Mouse (Mus musculus): ENCODE results near the gene Rps12-ps3. TPM values are rescaled to one million over a fixed set of nuclear protein-coding genes. Genes with fewer than 3 reads are reported as not detected.

Gene Rps12-ps3
- 22.6 and 54.9 TPM in 2 replicates for polyA plus RNA-seq (2015; fragmentation: Nextera tagmentation; extraction: Ambion mirVana)

- Histone ChIP-seq H3K36me3 (ENCODE audit: insufficient read depth, low read length) (0 out of 2 replicates have a peak, but pooled peaks cover 3% of the 10 kb centered on the region), H3K4me2 (replicated peaks; ENCODE audit: low read depth, low read length) (no peak within 1 kb of the TSS), H3K4me1 (ENCODE audit: insufficient read depth, low read length) (no peaks in the 10 kb centered on the region), H3K4me3 (ENCODE audit: low read length) (no peak within 1 kb of the TSS), H3K9ac (replicated peaks; ENCODE audit: low read length) (no peak within 1 kb of the TSS), H3K27ac (ENCODE audit: low read length) (no peak within 1 kb of the TSS), H3K9me3 (ENCODE audit: low read length) (no peaks in the 10 kb centered on the region), H3K27me3 (ENCODE audit: insufficient read depth, low read length) (no peaks in the 10 kb centered on the region)
- no peak for ATAC-seq (ENCODE audit: low FRiP score, low TSS enrichment)
- WGBS, result 97% methylated on average over 12 of the region's 14 CpGs
Observed at GRCm38 (mm10) chr19:59321990-59322389, at the start of gene Rps12-ps3. Rps12-ps3 (plus strand) TSS chr19:59322290.

DNA sequence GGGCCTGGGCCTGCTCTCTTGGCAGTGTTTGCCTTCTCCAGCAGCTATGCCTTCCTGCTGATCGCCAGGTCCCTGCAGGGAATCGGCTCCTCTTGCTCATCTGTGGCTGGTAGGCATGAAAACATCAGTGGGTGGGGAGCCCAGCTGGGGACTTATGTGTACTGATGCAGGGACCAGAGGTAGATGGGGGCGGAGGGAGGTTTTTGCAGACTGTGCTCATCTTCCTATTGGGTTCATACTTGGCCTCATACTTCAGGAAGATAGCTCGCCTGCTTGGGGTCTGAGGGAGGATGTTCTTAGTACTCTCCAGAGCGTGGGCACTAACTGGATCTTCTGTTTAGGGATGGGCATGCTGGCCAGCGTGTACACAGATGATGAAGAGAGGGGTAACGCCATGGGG, 48.9 kb upstream of the Rps12-ps3 start:
- Histone ChIP-seq H3K4me3 (ENCODE audit: low read length) (no peak overlapping the region), H3K27ac (ENCODE audit: low read length) (no peak overlapping the region), H3K4me1 (ENCODE audit: insufficient read depth, low read length) (no peaks in the 10 kb centered on the region; the same call in 1 of the 2 replicates), H3K9ac (replicated peaks; ENCODE audit: low read length) (no peak overlapping the region), H3K4me2 (replicated peaks; ENCODE audit: low read depth, low read length) (no peak overlapping the region), H3K36me3 (ENCODE audit: insufficient read depth, low read length) (no peaks in the 10 kb centered on the region), H3K27me3 (ENCODE audit: insufficient read depth, low read length) (no peaks in the 10 kb centered on the region), H3K9me3 (ENCODE audit: low read length) (no peaks in the 10 kb centered on the region)
- ATAC-seq (ENCODE audit: low FRiP score, low TSS enrichment), result no peak
- WGBS, result 88% methylated on average over 7 of the region's 7 CpGs

DNA sequence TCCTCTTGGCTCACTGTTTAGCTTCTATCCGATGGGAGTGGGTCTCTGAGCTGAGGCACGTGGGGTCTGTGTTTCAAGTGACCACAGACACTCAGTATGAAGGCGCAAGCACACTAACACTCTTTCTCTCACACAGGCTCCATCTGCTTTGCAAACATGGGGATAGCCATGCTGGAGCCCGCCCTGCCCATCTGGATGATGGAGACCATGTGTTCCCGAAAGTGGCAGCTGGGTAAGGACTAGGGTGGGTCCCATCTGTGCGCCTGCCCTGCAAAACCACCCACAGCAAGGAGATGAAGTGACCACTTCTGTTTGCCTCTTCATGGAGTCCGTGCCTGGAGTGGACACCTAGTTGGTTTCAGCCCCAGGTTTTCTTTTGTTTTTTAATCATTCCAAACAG, 45.7 kb upstream of the Rps12-ps3 start:
- no peak overlapping the region for H3K27ac ChIP-seq (ENCODE audit: low read length)
- no peaks in the 10 kb centered on the region for H3K27me3 ChIP-seq (ENCODE audit: insufficient read depth, low read length)
- whole genome bisulfite sequencing, result 91% methylated on average over 7 of the region's 7 CpGs
- H3K9me3 ChIP-seq (ENCODE audit: low read length), result no peaks in the 10 kb centered on the region
- no peaks in the 10 kb centered on the region for H3K4me1 ChIP-seq (ENCODE audit: insufficient read depth, low read length)
- H3K9ac ChIP-seq (replicated peaks; ENCODE audit: low read length), result no peak overlapping the region
- no peak overlapping the region for H3K4me3 ChIP-seq (ENCODE audit: low read length)
- no peaks in the 10 kb centered on the region for H3K36me3 ChIP-seq (ENCODE audit: insufficient read depth, low read length)
- no peak for ATAC-seq (ENCODE audit: low FRiP score, low TSS enrichment)
- H3K4me2 ChIP-seq (replicated peaks; ENCODE audit: low read depth, low read length), result no peak overlapping the region

DNA sequence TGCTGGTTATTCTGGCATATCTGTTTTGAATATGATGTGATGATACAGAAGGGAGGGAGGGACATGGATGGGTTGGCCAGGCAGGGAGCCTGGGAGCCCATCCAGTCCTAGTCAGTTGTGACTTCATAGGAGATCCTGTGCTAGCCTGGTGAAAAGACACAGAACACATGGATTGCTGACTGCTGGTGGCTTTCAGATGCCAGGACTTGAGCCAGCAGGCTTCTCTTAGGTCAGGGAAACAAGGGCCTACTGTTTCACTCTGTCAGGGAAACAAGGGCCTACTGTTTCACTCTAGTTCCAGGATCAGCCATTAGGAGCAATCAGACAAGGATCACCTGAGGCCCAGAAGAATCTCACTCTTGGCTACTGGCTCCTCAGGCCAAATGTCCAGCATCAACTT, 41.2 kb upstream of the Rps12-ps3 start:
- no peak overlapping the region for H3K4me2 ChIP-seq (replicated peaks; ENCODE audit: low read depth, low read length)
- H3K9ac ChIP-seq (replicated peaks; ENCODE audit: low read length), result no peak overlapping the region
- no peaks in the 10 kb centered on the region for H3K4me1 ChIP-seq (ENCODE audit: insufficient read depth, low read length)
- H3K9me3 ChIP-seq (ENCODE audit: low read length), result no peaks in the 10 kb centered on the region
- H3K36me3 ChIP-seq (ENCODE audit: insufficient read depth, low read length), result no peaks in the 10 kb centered on the region
- H3K27me3 ChIP-seq (ENCODE audit: insufficient read depth, low read length), result no peaks in the 10 kb centered on the region
- no peak overlapping the region for H3K27ac ChIP-seq (ENCODE audit: low read length)
- no peak for ATAC-seq (ENCODE audit: low FRiP score, low TSS enrichment)
- no peak overlapping the region for H3K4me3 ChIP-seq (ENCODE audit: low read length)

DNA sequence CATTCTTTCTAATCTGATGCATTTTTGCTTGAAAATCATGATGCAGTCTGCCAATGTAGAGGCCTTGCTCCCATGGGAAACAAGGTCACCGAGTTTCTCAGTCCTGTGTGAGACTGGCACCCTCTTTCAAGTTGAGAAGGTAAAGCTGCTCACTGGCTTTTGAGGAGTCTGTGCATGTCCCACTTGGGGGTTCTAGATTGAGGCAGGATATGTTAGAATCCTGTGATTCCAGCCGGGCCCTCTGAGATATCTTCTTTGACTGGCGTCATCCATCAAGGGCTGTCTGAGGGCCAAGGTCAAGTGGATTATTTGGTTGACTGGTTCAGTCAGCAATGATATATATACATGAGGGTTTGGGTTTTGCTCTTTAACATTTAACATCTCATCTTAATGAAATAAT, 40.1 kb upstream of the Rps12-ps3 start:
- peaks cover 4% of the 10 kb centered on the region; the same call in 1 of the 2 replicates for H3K36me3 ChIP-seq (ENCODE audit: insufficient read depth, low read length)
- WGBS, result 65% methylated on average over 3 of the region's 3 CpGs
- no peak overlapping the region for H3K4me2 ChIP-seq (replicated peaks; ENCODE audit: low read depth, low read length)
- H3K9me3 ChIP-seq (ENCODE audit: low read length), result no peaks in the 10 kb centered on the region
- no peaks in the 10 kb centered on the region for H3K4me1 ChIP-seq (ENCODE audit: insufficient read depth, low read length)
- no peak overlapping the region for H3K27ac ChIP-seq (ENCODE audit: low read length)
- no peak overlapping the region for H3K9ac ChIP-seq (replicated peaks; ENCODE audit: low read length)
- H3K27me3 ChIP-seq (ENCODE audit: insufficient read depth, low read length), result no peaks in the 10 kb centered on the region
- ATAC-seq (ENCODE audit: low FRiP score, low TSS enrichment), result no peak
- no peak overlapping the region for H3K4me3 ChIP-seq (ENCODE audit: low read length)

DNA sequence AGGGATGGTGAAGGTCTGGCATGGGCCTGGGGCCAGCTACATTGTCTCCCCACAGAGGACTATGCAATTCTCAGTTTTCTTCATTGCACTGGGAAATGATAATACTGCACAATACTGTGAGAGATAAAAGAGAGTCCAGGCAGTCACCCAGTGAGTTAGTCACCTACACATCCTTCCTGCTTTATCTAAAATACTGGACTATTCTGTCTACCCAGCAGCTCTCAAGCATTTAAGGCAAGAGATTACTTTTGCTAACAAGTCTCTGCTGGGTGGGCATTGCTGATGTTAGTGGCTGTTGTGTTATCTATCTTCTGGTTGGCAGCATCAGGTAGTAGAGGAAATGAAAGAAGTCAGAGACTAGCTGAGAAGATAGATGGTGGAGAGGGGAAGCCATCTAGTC, 33.0 kb upstream of the Rps12-ps3 start:
- Histone ChIP-seq H3K36me3 (ENCODE audit: insufficient read depth, low read length) (peaks cover 4% of the 10 kb centered on the region; the same call in 1 of the 2 replicates), H3K9ac (replicated peaks; ENCODE audit: low read length) (no peak overlapping the region), H3K4me3 (ENCODE audit: low read length) (no peak overlapping the region), H3K4me2 (replicated peaks; ENCODE audit: low read depth, low read length) (no peak overlapping the region), H3K4me1 (ENCODE audit: insufficient read depth, low read length) (no peaks in the 10 kb centered on the region), H3K27ac (ENCODE audit: low read length) (no peak overlapping the region), H3K9me3 (ENCODE audit: low read length) (no peaks in the 10 kb centered on the region), H3K27me3 (ENCODE audit: insufficient read depth, low read length) (no peaks in the 10 kb centered on the region)
- no peak for ATAC-seq (ENCODE audit: low FRiP score, low TSS enrichment)

- ATAC-seq (ENCODE audit: low FRiP score, low TSS enrichment), result no peak
Observed at GRCm38 (mm10) chr19:59289811-59290210, 32.3 kb upstream of the Rps12-ps3 start.

GRCm38 (mm10) chr19:59292183-59292839, 29.8 kb upstream of the Rps12-ps3 start:
- Histone ChIP-seq H3K27ac (ENCODE audit: low read length) (no peak overlapping the region), H3K9me3 (ENCODE audit: low read length) (no peaks in the 10 kb centered on the region), H3K27me3 (ENCODE audit: insufficient read depth, low read length) (no peaks in the 10 kb centered on the region), H3K4me3 (ENCODE audit: low read length) (no peak overlapping the region), H3K4me1 (ENCODE audit: insufficient read depth, low read length) (no peaks in the 10 kb centered on the region), H3K36me3 (ENCODE audit: insufficient read depth, low read length) (no peaks in the 10 kb centered on the region), H3K9ac (replicated peaks; ENCODE audit: low read length) (no peak overlapping the region), H3K4me2 (replicated peaks; ENCODE audit: low read depth, low read length) (no peak overlapping the region)
- no peak for ATAC-seq (ENCODE audit: low FRiP score, low TSS enrichment)
- 87% methylated on average over 5 of the region's 5 CpGs for WGBS

More at GRCm38 (mm10) chr19:59289811-59290210, 32.3 kb upstream of the Rps12-ps3 start:
- 73% methylated on average over 6 of the region's 6 CpGs for WGBS
- Histone ChIP-seq H3K4me1 (ENCODE audit: insufficient read depth, low read length) (no peaks in the 10 kb centered on the region), H3K27me3 (ENCODE audit: insufficient read depth, low read length) (no peaks in the 10 kb centered on the region), H3K4me3 (ENCODE audit: low read length) (no peak overlapping the region), H3K9me3 (ENCODE audit: low read length) (no peaks in the 10 kb centered on the region), H3K4me2 (replicated peaks; ENCODE audit: low read depth, low read length) (no peak overlapping the region), H3K9ac (replicated peaks; ENCODE audit: low read length) (no peak overlapping the region), H3K27ac (ENCODE audit: low read length) (no peak overlapping the region), H3K36me3 (ENCODE audit: insufficient read depth, low read length) (peaks cover 4% of the 10 kb centered on the region; the same call in 1 of the 2 replicates)

DNA sequence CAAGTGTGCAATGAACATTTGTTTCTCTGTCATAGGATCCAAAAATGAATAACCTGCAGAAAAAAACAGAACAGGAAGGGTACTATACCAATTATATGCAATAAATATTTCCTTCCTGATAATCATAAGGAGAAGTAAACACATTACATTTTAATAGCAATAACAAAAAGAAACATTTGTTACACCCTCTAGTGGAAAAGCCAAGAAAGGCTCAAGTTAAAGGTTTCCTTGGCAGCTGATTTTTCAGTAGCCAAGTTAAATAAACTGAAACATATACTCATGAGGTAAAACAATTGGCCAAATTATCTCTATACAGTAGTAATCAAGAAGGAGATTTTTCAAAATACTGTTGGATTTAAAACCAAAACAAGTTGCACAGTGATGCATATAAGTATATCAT, 6.8 kb upstream of the Rps12-ps3 start:
- no peak for ATAC-seq (ENCODE audit: low FRiP score, low TSS enrichment)
- Histone ChIP-seq H3K4me1 (ENCODE audit: insufficient read depth, low read length) (no peaks in the 10 kb centered on the region), H3K4me3 (ENCODE audit: low read length) (no peak overlapping the region), H3K27me3 (ENCODE audit: insufficient read depth, low read length) (no peaks in the 10 kb centered on the region), H3K36me3 (ENCODE audit: insufficient read depth, low read length) (no peaks in the 10 kb centered on the region), H3K9me3 (ENCODE audit: low read length) (no peaks in the 10 kb centered on the region), H3K9ac (replicated peaks; ENCODE audit: low read length) (no peak overlapping the region), H3K4me2 (replicated peaks; ENCODE audit: low read depth, low read length) (no peak overlapping the region), H3K27ac (ENCODE audit: low read length) (no peak overlapping the region)

DNA sequence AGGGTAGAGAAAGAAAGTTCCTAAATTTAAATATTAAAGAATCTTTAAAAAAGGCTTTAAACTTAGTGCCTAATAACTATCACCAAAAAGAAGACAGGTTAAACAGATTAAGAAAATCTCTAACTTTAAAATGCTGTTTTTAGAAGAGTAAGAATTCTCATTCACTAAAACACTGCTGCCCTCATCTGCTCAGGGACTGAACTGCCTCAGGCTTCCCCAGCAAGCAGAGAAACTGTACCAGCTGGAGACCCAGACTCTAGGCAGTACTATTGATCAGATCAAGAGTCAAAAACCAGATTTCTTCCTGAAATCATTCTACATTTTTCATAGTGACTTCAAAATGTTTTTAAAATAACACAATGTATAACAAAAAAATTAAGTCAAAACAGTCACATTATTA, 5.5 kb upstream of the Rps12-ps3 start:
- Histone ChIP-seq H3K4me2 (replicated peaks; ENCODE audit: low read depth, low read length) (no peak overlapping the region), H3K27ac (ENCODE audit: low read length) (no peak overlapping the region), H3K4me3 (ENCODE audit: low read length) (no peak overlapping the region), H3K27me3 (ENCODE audit: insufficient read depth, low read length) (no peaks in the 10 kb centered on the region), H3K36me3 (ENCODE audit: insufficient read depth, low read length) (no peaks in the 10 kb centered on the region), H3K4me1 (ENCODE audit: insufficient read depth, low read length) (no peaks in the 10 kb centered on the region), H3K9ac (replicated peaks; ENCODE audit: low read length) (no peak overlapping the region), H3K9me3 (ENCODE audit: low read length) (no peaks in the 10 kb centered on the region)
- ATAC-seq (ENCODE audit: low FRiP score, low TSS enrichment), result no peak

Data from kidney, embryonic 16.5 days (tissue).